Mouse (Mus musculus): Measurements from ENCODE around the gene Irx3. TPM values are rescaled to one million over a fixed set of nuclear protein-coding genes. Genes with fewer than 3 reads are reported as not detected.

Irx3 gene
- polyA plus RNA-seq (2014; fragmentation: Nextera tagmentation; extraction: Ambion mirVana): 1.4 and 1.5 TPM in 2 replicates

DNA sequence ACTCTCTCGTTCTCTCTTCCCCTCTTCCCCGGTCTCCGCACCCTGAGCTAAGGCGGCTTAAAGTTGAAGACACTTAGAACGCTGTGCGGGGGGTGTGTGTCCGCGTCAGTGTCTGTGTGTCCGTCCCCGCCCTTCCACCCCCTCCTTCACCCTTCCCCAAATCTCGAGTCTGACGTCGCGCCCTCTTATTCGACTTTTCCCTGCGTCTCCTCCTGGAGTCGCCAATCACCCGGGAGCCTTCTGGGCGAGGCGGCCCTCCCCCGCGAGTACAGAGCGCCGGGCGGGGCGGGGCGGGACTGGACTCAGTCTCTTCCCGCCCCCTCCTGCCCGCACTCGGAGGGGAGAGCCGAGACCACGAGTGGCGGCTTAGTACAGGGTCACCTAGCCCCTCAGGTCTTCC lies at the start of gene Irx3:
Gene Irx3, minus strand, starts transcription at position 229 of the 400 bp plus-strand sequence.
- ATAC-seq: 0 out of 2 replicates have a peak, but pooled peaks have one; percentile 4
- under 1% methylated on average over 26 of the region's 33 CpGs for WGBS
- H3K27me3 ChIP-seq (replicated peaks; ENCODE audit: control insufficient read depth, insufficient read depth, low read length): peaks cover 92% of the 10 kb centered on the region
- no peaks in the 10 kb centered on the region for H3K9me3 ChIP-seq (replicated peaks; ENCODE audit: control insufficient read depth, low read length)
- peak within 1 kb of the TSS; percentile 58 for H3K9ac ChIP-seq (ENCODE audit: low read length)
- H3K27ac ChIP-seq (ENCODE audit: low read depth, low read length): peak within 1 kb of the TSS; percentile 48; the same call in 1 of the 2 replicates
- H3K4me1 ChIP-seq (ENCODE audit: control insufficient read depth, insufficient read depth, low read length): peaks cover 10% of the 10 kb centered on the region
- H3K4me3 ChIP-seq (ENCODE audit: low read depth, low read length): peak within 1 kb of the TSS; percentile 40
- H3K36me3 ChIP-seq (ENCODE audit: control insufficient read depth, insufficient read depth, low read length): no peaks in the 10 kb centered on the region
- peak within 1 kb of the TSS; percentile 76 for H3K4me2 ChIP-seq (ENCODE audit: low read length)
- DNase-seq (ENCODE audit: low spot score): peak; percentile 42

GRCm38 (mm10) chr8:91851359-91851758 lies 49.5 kb upstream of the Irx3 start:
- Histone ChIP-seq H3K4me3 (ENCODE audit: low read depth, low read length) (no peak overlapping the region), H3K9me3 (replicated peaks; ENCODE audit: control insufficient read depth, low read length) (no peaks in the 10 kb centered on the region), H3K27me3 (replicated peaks; ENCODE audit: control insufficient read depth, insufficient read depth, low read length) (0 out of 2 replicates have a peak, but pooled peaks cover 8% of the 10 kb centered on the region), H3K27ac (ENCODE audit: low read depth, low read length) (no peak overlapping the region), H3K36me3 (ENCODE audit: control insufficient read depth, insufficient read depth, low read length) (no peaks in the 10 kb centered on the region), H3K4me1 (ENCODE audit: control insufficient read depth, insufficient read depth, low read length) (no peaks in the 10 kb centered on the region), H3K9ac (ENCODE audit: low read length) (no peak overlapping the region), H3K4me2 (ENCODE audit: low read length) (no peak overlapping the region)
- DNase-seq (ENCODE audit: low spot score) (no peak), ATAC-seq (no peak)
- 87% methylated on average over 10 of the region's 10 CpGs for WGBS

- 91% methylated on average over 6 of the region's 6 CpGs for WGBS
- no peak for ATAC-seq
- no peak for DNase-seq (ENCODE audit: low spot score)
- no peaks in the 10 kb centered on the region for H3K27me3 ChIP-seq (replicated peaks; ENCODE audit: control insufficient read depth, insufficient read depth, low read length)
- no peak overlapping the region for H3K9ac ChIP-seq (ENCODE audit: low read length)
- no peak overlapping the region for H3K4me3 ChIP-seq (ENCODE audit: low read depth, low read length)
- no peaks in the 10 kb centered on the region for H3K9me3 ChIP-seq (replicated peaks; ENCODE audit: control insufficient read depth, low read length)
- no peak overlapping the region for H3K4me2 ChIP-seq (ENCODE audit: low read length)
- no peaks in the 10 kb centered on the region for H3K4me1 ChIP-seq (ENCODE audit: control insufficient read depth, insufficient read depth, low read length)
- H3K36me3 ChIP-seq (ENCODE audit: control insufficient read depth, insufficient read depth, low read length): no peaks in the 10 kb centered on the region
- H3K27ac ChIP-seq (ENCODE audit: low read depth, low read length): no peak overlapping the region
Measured at GRCm38 (mm10) chr8:91849984-91850383, 48.1 kb upstream of the Irx3 start.

GRCm38 (mm10) chr8:91849529-91849928 lies 47.7 kb upstream of the Irx3 start:
- no peak for ATAC-seq
- no peak overlapping the region for H3K27ac ChIP-seq (ENCODE audit: low read depth, low read length)
- DNase-seq (ENCODE audit: low spot score): no peak
- H3K4me2 ChIP-seq (ENCODE audit: low read length): no peak overlapping the region
- no peak overlapping the region for H3K4me3 ChIP-seq (ENCODE audit: low read depth, low read length)
- 77% methylated on average over 8 of the region's 8 CpGs for WGBS
- H3K9me3 ChIP-seq (replicated peaks; ENCODE audit: control insufficient read depth, low read length): no peaks in the 10 kb centered on the region
- no peaks in the 10 kb centered on the region for H3K4me1 ChIP-seq (ENCODE audit: control insufficient read depth, insufficient read depth, low read length)
- H3K9ac ChIP-seq (ENCODE audit: low read length): no peak overlapping the region
- H3K27me3 ChIP-seq (replicated peaks; ENCODE audit: control insufficient read depth, insufficient read depth, low read length): no peaks in the 10 kb centered on the region
- H3K36me3 ChIP-seq (ENCODE audit: control insufficient read depth, insufficient read depth, low read length): no peaks in the 10 kb centered on the region

- no peaks in the 10 kb centered on the region for H3K27me3 ChIP-seq (replicated peaks; ENCODE audit: control insufficient read depth, insufficient read depth, low read length)
- H3K4me1 ChIP-seq (ENCODE audit: control insufficient read depth, insufficient read depth, low read length): no peaks in the 10 kb centered on the region
- H3K36me3 ChIP-seq (ENCODE audit: control insufficient read depth, insufficient read depth, low read length): no peaks in the 10 kb centered on the region
- ATAC-seq (no peak), DNase-seq (ENCODE audit: low spot score) (no peak)
- WGBS: 82% methylated on average over 3 of the region's 3 CpGs
- no peak overlapping the region for H3K27ac ChIP-seq (ENCODE audit: low read depth, low read length)
- no peak overlapping the region for H3K9ac ChIP-seq (ENCODE audit: low read length)
- no peak overlapping the region for H3K4me2 ChIP-seq (ENCODE audit: low read length)
- H3K4me3 ChIP-seq (ENCODE audit: low read depth, low read length): no peak overlapping the region
- no peaks in the 10 kb centered on the region for H3K9me3 ChIP-seq (replicated peaks; ENCODE audit: control insufficient read depth, low read length)
Measured at GRCm38 (mm10) chr8:91845641-91846040, 43.8 kb upstream of the Irx3 start.

- H3K27me3 ChIP-seq (replicated peaks; ENCODE audit: control insufficient read depth, insufficient read depth, low read length): 0 out of 2 replicates have a peak, but pooled peaks cover 10% of the 10 kb centered on the region
- ATAC-seq (no peak), DNase-seq (ENCODE audit: low spot score) (no peak)
- no peak overlapping the region for H3K4me2 ChIP-seq (ENCODE audit: low read length)
- no peaks in the 10 kb centered on the region for H3K4me1 ChIP-seq (ENCODE audit: control insufficient read depth, insufficient read depth, low read length)
- H3K4me3 ChIP-seq (ENCODE audit: low read depth, low read length): no peak overlapping the region
- no peaks in the 10 kb centered on the region for H3K36me3 ChIP-seq (ENCODE audit: control insufficient read depth, insufficient read depth, low read length)
- H3K9ac ChIP-seq (ENCODE audit: low read length): no peak overlapping the region
- H3K27ac ChIP-seq (ENCODE audit: low read depth, low read length): no peak overlapping the region
- H3K9me3 ChIP-seq (replicated peaks; ENCODE audit: control insufficient read depth, low read length): no peaks in the 10 kb centered on the region
- 41% methylated on average over 1 of the region's 1 CpGs for WGBS
Measured at GRCm38 (mm10) chr8:91837131-91837530, 35.3 kb upstream of the Irx3 start.

DNA sequence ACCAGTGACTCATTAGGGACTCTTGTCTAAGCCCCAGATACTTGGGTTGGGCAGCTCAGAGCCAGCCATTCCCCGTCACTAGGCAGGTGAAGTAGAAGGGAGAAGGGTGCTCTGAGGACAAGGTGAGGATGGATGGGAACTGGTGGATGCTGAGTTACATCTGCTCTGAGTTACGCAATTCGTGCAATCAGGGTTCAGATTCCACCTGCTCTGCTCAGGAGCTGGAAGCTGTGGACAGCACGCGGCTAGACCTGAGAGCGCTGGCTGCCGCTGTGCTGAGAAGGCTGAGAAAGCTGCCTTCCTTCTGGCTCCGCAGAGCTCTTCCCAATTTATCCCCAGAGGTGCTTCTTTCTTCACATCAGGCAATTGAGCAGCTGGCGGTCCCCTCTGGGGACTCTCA lies 34.8 kb upstream of the Irx3 start:
- H3K4me3 ChIP-seq (ENCODE audit: low read depth, low read length): no peak overlapping the region
- no peak for DNase-seq (ENCODE audit: low spot score)
- H3K36me3 ChIP-seq (ENCODE audit: control insufficient read depth, insufficient read depth, low read length): no peaks in the 10 kb centered on the region
- 0 out of 2 replicates have a peak, but pooled peaks cover 10% of the 10 kb centered on the region for H3K27me3 ChIP-seq (replicated peaks; ENCODE audit: control insufficient read depth, insufficient read depth, low read length)
- no peak overlapping the region for H3K9ac ChIP-seq (ENCODE audit: low read length)
- ATAC-seq: no peak
- H3K27ac ChIP-seq (ENCODE audit: low read depth, low read length): no peak overlapping the region
- no peaks in the 10 kb centered on the region for H3K9me3 ChIP-seq (replicated peaks; ENCODE audit: control insufficient read depth, low read length)
- no peak overlapping the region for H3K4me2 ChIP-seq (ENCODE audit: low read length)
- no peaks in the 10 kb centered on the region for H3K4me1 ChIP-seq (ENCODE audit: control insufficient read depth, insufficient read depth, low read length)
- WGBS: 61% methylated on average over 9 of the region's 9 CpGs

DNA sequence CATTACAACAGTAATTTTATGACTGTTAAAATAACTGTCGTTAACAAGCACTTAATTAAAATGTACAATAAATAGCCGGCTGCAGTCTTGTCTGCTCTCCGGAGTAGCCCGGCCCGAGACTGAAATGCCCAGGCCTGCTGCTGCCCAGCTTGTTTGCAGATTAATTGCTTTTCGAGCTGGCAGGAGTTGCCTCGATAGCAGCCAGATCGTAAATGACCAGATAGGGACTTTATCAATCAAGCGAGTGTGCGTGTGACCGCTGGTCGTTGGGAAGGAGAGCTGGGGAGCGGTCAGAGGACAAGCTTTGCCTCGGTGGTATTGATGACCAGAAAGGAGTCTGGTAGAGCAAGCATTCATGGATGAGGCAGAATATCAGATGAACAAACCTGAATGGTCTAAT lies 25.8 kb upstream of the Irx3 start:
- H3K4me3 ChIP-seq (ENCODE audit: low read depth, low read length): no peak overlapping the region
- DNase-seq (ENCODE audit: low spot score) (no peak), ATAC-seq (no peak)
- H3K9ac ChIP-seq (ENCODE audit: low read length): no peak overlapping the region
- H3K4me2 ChIP-seq (ENCODE audit: low read length): no peak overlapping the region
- peaks cover 3% of the 10 kb centered on the region; the same call in 1 of the 2 replicates for H3K27me3 ChIP-seq (replicated peaks; ENCODE audit: control insufficient read depth, insufficient read depth, low read length)
- H3K9me3 ChIP-seq (replicated peaks; ENCODE audit: control insufficient read depth, low read length): no peaks in the 10 kb centered on the region
- H3K4me1 ChIP-seq (ENCODE audit: control insufficient read depth, insufficient read depth, low read length): no peaks in the 10 kb centered on the region
- 73% methylated on average over 14 of the region's 14 CpGs for WGBS
- H3K27ac ChIP-seq (ENCODE audit: low read depth, low read length): no peak overlapping the region
- H3K36me3 ChIP-seq (ENCODE audit: control insufficient read depth, insufficient read depth, low read length): no peaks in the 10 kb centered on the region

- Histone ChIP-seq H3K27me3 (replicated peaks; ENCODE audit: control insufficient read depth, insufficient read depth, low read length) (peaks cover 3% of the 10 kb centered on the region; the same call in 1 of the 2 replicates), H3K4me3 (ENCODE audit: low read depth, low read length) (no peak overlapping the region), H3K9me3 (replicated peaks; ENCODE audit: control insufficient read depth, low read length) (no peaks in the 10 kb centered on the region), H3K9ac (ENCODE audit: low read length) (no peak overlapping the region), H3K36me3 (ENCODE audit: control insufficient read depth, insufficient read depth, low read length) (no peaks in the 10 kb centered on the region), H3K4me1 (ENCODE audit: control insufficient read depth, insufficient read depth, low read length) (no peaks in the 10 kb centered on the region), H3K27ac (ENCODE audit: low read depth, low read length) (no peak overlapping the region), H3K4me2 (ENCODE audit: low read length) (no peak overlapping the region)
- 85% methylated on average over 9 of the region's 9 CpGs for WGBS
- no peak for DNase-seq (ENCODE audit: low spot score)
- ATAC-seq: no peak
Measured at GRCm38 (mm10) chr8:91827192-91827591, 25.3 kb upstream of the Irx3 start.
